Mouse (Mus musculus) midbrain, embryonic 12.5 days (tissue): ENCODE data around the gene Clta. TPM values are rescaled to one million over a fixed set of nuclear protein-coding genes. Genes with fewer than 3 reads are reported as not detected.

ENCODE experiments used
- polyA plus RNA-seq: library from polyadenylated mRNA; unstranded; fragments of >200 nt; fragmentation: Nextera tagmentation; extraction: Ambion mirVana; gene quantifications from 2 replicates; pipeline ENCODE4 v1.2.1, GENCODE M21; 2016

Gene Clta
- polyA plus RNA-seq, 1 experiment from 2014 or later = 233 TPM

Other genes with a start within 250 kb of the Clta start
- gene Olfr159, start 233.4 kb upstream of the Clta start, polyA plus RNA-seq = not detected in 2 replicates
- gene Olfr156, start 180.6 kb upstream of the Clta start, polyA plus RNA-seq = not detected in 2 replicates
- not detected in 2 replicates for gene Olfr157, start 164.3 kb upstream of the Clta start, polyA plus RNA-seq
- gene Olfr155, start 152.9 kb upstream of the Clta start, polyA plus RNA-seq = not detected in 2 replicates
- 12.0 and 15.1 TPM in 2 replicates for gene Reck, start 128.9 kb upstream of the Clta start, polyA plus RNA-seq
- 54.6 and 62.9 TPM in 2 replicates for gene Glipr2, start 47.1 kb upstream of the Clta start, polyA plus RNA-seq
- not detected in 2 replicates for gene Ccin, start 21.0 kb upstream of the Clta start, polyA plus RNA-seq
- 15.6 and 17.2 TPM in 2 replicates for gene Gne, start 79.7 kb downstream of the Clta start, polyA plus RNA-seq
- gene Rnf38, start 229.3 kb downstream of the Clta start, polyA plus RNA-seq = 58.6 and 62.4 TPM in 2 replicates